Mouse (Mus musculus) liver, embryonic 14.5 days (tissue): ENCODE measurements around the gene Flt3. TPM values are rescaled to one million over a fixed set of nuclear protein-coding genes. Genes with fewer than 3 reads are reported as not detected.
A peak's percentile ranks its signal among the peaks of the same experiment; 100 is the strongest.

Experiments
- ATAC-seq: fragments of 200-750 bp; cut with Nextera tagmentation; 2 replicates; pipeline ENCODE4 v1.8.0; 2017; ENCODE audit warnings: moderate number of reproducible peaks, mild to moderate bottlenecking, moderate library complexity; ENCODE audit not compliant: insufficient read depth
- DNase-seq, 3 experiments: peaks; one replicate each; pipeline ENCODE4 v3.0.0-alpha.2; 2012 to 2013; ENCODE audit warnings: low read depth in 3 of 3, low spot score in 3 of 3
- H3K27ac ChIP-seq: fragments of 300-500 bp; sonication (generic); 2 replicates; pipeline ENCODE4 v1.5.1; 2014; ENCODE audit warnings: moderate library complexity, mild to moderate bottlenecking, control low read depth, inconsistent platforms
- H3K27me3 ChIP-seq: fragments of 300-500 bp; sonication (generic); 2 replicates; pipeline ENCODE4 v1.6.1; 2014; ENCODE audit warnings: mild to moderate bottlenecking, low read length, moderate library complexity; ENCODE audit not compliant: control insufficient read depth, insufficient read depth
- H3K36me3 ChIP-seq: fragments of 300-500 bp; sonication (generic); replicated peaks from 2 replicates; pipeline ENCODE4 v1.6.1; 2014; ENCODE audit warnings: low read depth; ENCODE audit not compliant: control insufficient read depth, insufficient read depth
- H3K4me1 ChIP-seq, 2 experiments: fragments of 200-500 bp in 1 of 2; fragments of 300-500 bp in 1 of 2; sonication (generic) in 1 of 2; replicated peaks; 2 replicates each; pipeline ENCODE4 v1.6.1; 2012 to 2014; ENCODE audit warnings: antibody characterized with exemption in 1 of 2, inconsistent platforms in 1 of 2, low read length in 1 of 2; ENCODE audit not compliant: control insufficient read depth in 2 of 2, insufficient read depth in 2 of 2
- H3K4me2 ChIP-seq: fragments of 300-500 bp; sonication (generic); 2 replicates; pipeline ENCODE4 v1.6.1; 2014; ENCODE audit warnings: low read depth, mild to moderate bottlenecking, control low read depth, moderate library complexity
- H3K4me3 ChIP-seq, 2 experiments: fragments of 200-500 bp in 1 of 2; fragments of 300-500 bp in 1 of 2; sonication (generic) in 1 of 2; 2 replicates each; pipeline ENCODE4 v1.5.1; 2012 to 2014; ENCODE audit warnings: low read depth in 2 of 2, low read length in 2 of 2, mild to moderate bottlenecking in 2 of 2, control low read depth in 1 of 2, inconsistent platforms in 1 of 2, moderate library complexity in 1 of 2; ENCODE audit not compliant: insufficient read depth in 1 of 2
- H3K9ac ChIP-seq: fragments of 300-500 bp; sonication (generic); replicated peaks from 2 replicates; pipeline ENCODE4 v1.6.1; 2014; ENCODE audit warnings: mild to moderate bottlenecking, control low read depth, moderate library complexity
- H3K9me3 ChIP-seq: fragments of 300-500 bp; sonication (generic); 2 replicates; pipeline ENCODE4 v1.6.1; 2016; ENCODE audit warnings: low read length, mixed read lengths; ENCODE audit not compliant: control insufficient read depth
- CTCF ChIP-seq: IDR thresholded peaks from 2 replicates; pipeline ENCODE4 v1.5.1; 2016; ENCODE audit warnings: antibody characterized with exemption, low read depth, control low read depth
- EP300 ChIP-seq: IDR thresholded peaks from 2 replicates; pipeline ENCODE4 v1.6.1; 2016; ENCODE audit warnings: antibody characterized with exemption, low read depth
- WGBS: fragments of 180-500 bp; shearing (Covaris S2); extraction: QIAGEN DNeasy Blood & Tissue Kit; methylation state at CpG from one replicate; pipeline ENCODE4 v1.1.7; 2014; ENCODE audit not compliant: insufficient replicate concordance; 5-methylcytosine and 5-hydroxymethylcytosine counted together
- microRNA-seq: library from miRNA; unstranded; fragments of <30 nt; microRNA quantifications from one replicate; pipeline ENCODE4, GENCODE M21; 2016
- polyA plus RNA-seq, 2 experiments: library from polyadenylated mRNA; depleted of rRNA in 1 of 2; stranded (reverse) in 1 of 2; unstranded in 1 of 2; fragments of >200 nt; fragmentation: Nextera tagmentation in 1 of 2; extraction: Ambion mirVana in 1 of 2; gene quantifications; 2 replicates each; pipeline versions ENCODE4 v1.2.1 to v1.2.3; 2012 to 2014

Gene Flt3
- polyA plus RNA-seq, 2 experiments: 0.88 to 1.2 TPM

DNA sequence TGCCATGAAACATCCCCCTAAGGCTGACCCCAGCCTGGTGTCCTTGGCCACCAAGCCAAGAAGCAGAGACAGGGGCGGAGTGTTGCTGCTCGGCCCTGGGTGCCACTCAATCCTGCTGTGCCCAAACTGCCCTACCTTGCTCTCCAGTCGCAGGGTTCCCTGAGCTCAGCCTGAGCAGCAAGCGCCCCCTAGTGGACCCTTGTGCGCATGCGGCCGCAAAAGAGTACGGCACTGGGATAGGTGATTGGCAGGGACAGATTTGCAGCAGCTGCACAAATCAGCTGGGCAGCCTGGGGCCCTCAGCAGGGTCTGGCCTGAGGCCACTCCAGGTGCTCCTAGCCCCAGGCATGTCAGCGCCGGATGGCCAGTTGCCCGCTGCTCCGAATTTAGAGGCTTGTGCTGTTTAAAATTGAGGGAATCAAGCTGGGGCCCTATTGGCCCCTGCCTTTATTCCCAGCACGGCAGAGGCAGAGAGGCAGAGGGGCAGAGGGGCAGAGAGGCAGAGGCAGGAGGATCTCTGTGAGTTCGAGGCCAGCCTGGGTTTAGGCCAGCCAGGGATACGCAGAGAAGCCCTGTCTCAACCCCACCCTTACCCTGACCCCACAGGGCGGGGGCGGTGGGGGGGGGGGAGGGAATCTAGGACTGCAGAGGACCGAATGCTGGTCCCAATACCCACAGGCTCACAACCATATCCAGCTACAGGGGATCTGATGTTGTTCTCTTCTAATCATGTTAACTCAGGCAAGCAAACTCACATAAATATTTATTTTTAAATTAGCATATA is 107.0 kb downstream of the Flt3 start:
- DNase-seq (peak; percentile 38 to 53 (median 45)), ATAC-seq (peak; percentile 58; the same call in 1 of the 2 replicates)
- Histone ChIP-seq H3K4me3 (no peak overlapping the region), H3K9ac (no peak overlapping the region), H3K4me2 (no peak overlapping the region), H3K4me1 (peaks cover 0 to 6% of the 10 kb centered on the region in 2 experiments; a peak in 1 of 4 replicates), H3K36me3 (no peaks in the 10 kb centered on the region), H3K27me3 (peaks cover 11% of the 10 kb centered on the region), H3K27ac (no peak overlapping the region), H3K9me3 (no peaks in the 10 kb centered on the region)
- WGBS: 12% methylated on average over 18 of the region's 18 CpGs
- TF ChIP-seq EP300: no peak
- peak; percentile 96 for TF ChIP-seq CTCF

GRCm38 (mm10) chr5:147292506-147293120 is 107.7 kb downstream of the Flt3 start:
- peak overlapping the region; percentile 1; the same call in 1 of the 2 replicates for H3K4me2 ChIP-seq
- 19% methylated on average over 13 of the region's 13 CpGs for WGBS
- H3K27me3 ChIP-seq: peaks cover 7% of the 10 kb centered on the region
- H3K4me1 ChIP-seq: peaks cover 0 to 6% of the 10 kb centered on the region in 2 experiments; a peak in 1 of 4 replicates
- H3K9me3 ChIP-seq: no peaks in the 10 kb centered on the region
- DNase-seq: no peak
- no peaks in the 10 kb centered on the region for H3K36me3 ChIP-seq
- H3K4me3 ChIP-seq: no peak overlapping the region
- no peak for ATAC-seq
- no peak overlapping the region for H3K9ac ChIP-seq
- no peak overlapping the region for H3K27ac ChIP-seq
- no peak for TF ChIP-seq CTCF
- no peak for TF ChIP-seq EP300

DNA sequence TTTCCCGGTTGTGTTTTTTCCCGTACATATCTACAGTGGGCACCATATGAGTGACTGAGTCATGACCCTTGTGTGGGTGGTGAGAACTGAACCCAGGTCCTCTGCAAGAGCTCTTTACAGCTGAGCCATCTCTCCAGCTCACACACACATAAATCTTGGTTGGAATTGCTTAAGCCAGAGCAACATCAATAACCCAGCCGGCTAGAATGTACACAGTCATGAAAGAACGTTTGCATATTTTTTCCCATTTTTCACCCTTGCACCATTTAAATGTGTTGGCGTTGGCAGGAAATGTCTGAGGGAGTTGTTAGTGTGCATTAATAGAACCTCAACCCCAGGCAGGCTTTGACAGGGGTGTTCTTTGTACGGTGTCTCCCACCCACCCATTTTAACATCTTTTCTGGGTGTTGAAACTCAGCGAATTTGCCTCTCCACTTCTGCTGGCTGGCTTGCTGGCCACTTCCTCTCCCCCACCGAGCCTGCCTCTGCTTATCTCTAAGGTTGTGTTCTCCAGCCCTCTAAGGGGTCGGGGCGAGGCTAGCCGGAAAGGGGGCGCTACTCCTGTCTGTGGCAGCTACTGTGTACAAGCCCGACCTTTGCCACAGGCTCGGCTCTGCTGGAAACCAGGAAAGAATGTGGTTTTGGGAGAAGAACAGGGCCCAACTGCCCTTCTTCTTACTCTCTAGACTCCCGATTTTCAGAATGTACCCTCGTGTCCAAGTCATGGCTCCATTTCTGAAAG is 108.4 kb downstream of the Flt3 start:
- 7% methylated on average over 16 of the region's 16 CpGs for WGBS
- peaks cover 7% of the 10 kb centered on the region for H3K27me3 ChIP-seq
- H3K9ac ChIP-seq: no peak overlapping the region
- ATAC-seq (no peak), DNase-seq (no peak)
- peaks cover 0 to 6% of the 10 kb centered on the region in 2 experiments; a peak in 1 of 4 replicates for H3K4me1 ChIP-seq
- H3K36me3 ChIP-seq: no peaks in the 10 kb centered on the region
- H3K4me3 ChIP-seq: no peak overlapping the region
- no peak overlapping the region for H3K27ac ChIP-seq
- no peaks in the 10 kb centered on the region for H3K9me3 ChIP-seq
- TF ChIP-seq EP300 (no peak), CTCF (no peak)
- H3K4me2 ChIP-seq: peak overlapping the region; percentile 1; the same call in 1 of the 2 replicates

DNA sequence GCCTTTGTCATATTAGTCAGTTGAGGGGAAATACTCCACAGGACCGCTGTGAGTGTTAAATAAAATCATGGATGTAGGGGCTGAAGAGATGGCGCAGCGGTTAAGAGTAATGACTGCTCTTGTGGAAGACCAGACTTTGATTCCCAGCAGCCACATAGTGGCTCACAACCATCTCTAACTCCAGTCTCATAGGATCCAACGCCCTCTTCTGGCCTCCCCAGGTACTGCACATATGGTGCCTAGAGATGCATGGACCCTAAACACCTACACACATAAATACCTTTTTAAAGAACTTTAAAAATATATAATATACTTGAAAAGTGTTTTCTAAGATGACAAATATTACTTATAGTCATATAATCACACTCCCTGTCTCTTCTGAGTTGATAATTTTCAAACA is 115.9 kb downstream of the Flt3 start:
- Histone ChIP-seq H3K9me3 (no peaks in the 10 kb centered on the region), H3K27me3 (peaks cover 5% of the 10 kb centered on the region), H3K4me2 (no peak overlapping the region), H3K9ac (no peak overlapping the region), H3K4me1 (no peaks in the 10 kb centered on the region), H3K36me3 (no peaks in the 10 kb centered on the region), H3K4me3 (no peak overlapping the region), H3K27ac (no peak overlapping the region)
- TF ChIP-seq EP300 (no peak), CTCF (peak; percentile 42; the same call in 1 of the 2 replicates)
- DNase-seq (no peak), ATAC-seq (no peak)
- WGBS: 61% methylated on average over 4 of the region's 4 CpGs

Small RNA genes within 50 kb of the gene (microRNA-seq; reads per million reads assigned to microRNA genes)
- gene Mir7k: not detected

Other genes with a start within 250 kb of the Flt3 start
- 0.02 TPM in 1 of 2 replicates, not detected in the other for gene Gsx1, start 211.8 kb downstream of the Flt3 start, polyA plus RNA-seq (2012; rRNA removed)
- not detected in 2 replicates for gene Gsx1, start 211.8 kb downstream of the Flt3 start, polyA plus RNA-seq (2014; fragmentation: Nextera tagmentation; extraction: Ambion mirVana)
- 0.02 and 0.03 TPM in 2 replicates for gene Pdx1, start 130.5 kb downstream of the Flt3 start, polyA plus RNA-seq (2012; rRNA removed)
- gene Pdx1, start 130.5 kb downstream of the Flt3 start, polyA plus RNA-seq (2014; fragmentation: Nextera tagmentation; extraction: Ambion mirVana): not detected in 2 replicates
- gene Cdx2, start 93.2 kb downstream of the Flt3 start, polyA plus RNA-seq (2012; rRNA removed): 0.09 TPM in 1 of 2 replicates, not detected in the other
- gene Cdx2, start 93.2 kb downstream of the Flt3 start, polyA plus RNA-seq (2014; fragmentation: Nextera tagmentation; extraction: Ambion mirVana): not detected in 2 replicates
- gene Urad, start 78.0 kb downstream of the Flt3 start, polyA plus RNA-seq (2012; rRNA removed): 1.0 and 1.1 TPM in 2 replicates
- 0.30 and 0.57 TPM in 2 replicates for gene Urad, start 78.0 kb downstream of the Flt3 start, polyA plus RNA-seq (2014; fragmentation: Nextera tagmentation; extraction: Ambion mirVana)
- 11.5 and 17.2 TPM in 2 replicates for gene Pan3, start 29.7 kb upstream of the Flt3 start, polyA plus RNA-seq (2012; rRNA removed)
- 31.3 and 33.3 TPM in 2 replicates for gene Pan3, start 29.7 kb upstream of the Flt3 start, polyA plus RNA-seq (2014; fragmentation: Nextera tagmentation; extraction: Ambion mirVana)